Mouse (Mus musculus) lung, adult 10 weeks (tissue): ENCODE measurements around the gene Scrg1. TPM values are rescaled to one million over a fixed set of nuclear protein-coding genes. Genes with fewer than 3 reads are reported as not detected.

Source experiments
- polyA plus RNA-seq: library from polyadenylated mRNA; stranded (reverse); fragments of 350-450 nt; fragmentation: Illumina TruSeq; extraction: RNeasy Lipid Tissue Mini Kit (QIAGEN cat#74804); gene quantifications from one replicate; pipeline ENCODE4 v1.2.3, GENCODE M21; 2014; ENCODE audit warnings: low read depth, low replicate concordance; ENCODE audit not compliant: insufficient read depth

Scrg1 gene
- polyA plus RNA-seq, result 1.4 TPM

GRCm38 (mm10) chr8:57455765-57456164 is at the start of gene Scrg1:
Scrg1 (plus strand) TSS chr8:57455923.

GRCm38 (mm10) chr8:57487441-57488155 is 31.9 kb downstream of the Scrg1 start, which contains the start of gene Sap30:
Sap30 (minus strand) TSS chr8:57487860.

GRCm38 (mm10) chr8:57511316-57512118 is 55.8 kb downstream of the Scrg1 start, which contains the start of gene Hmgb2:
Hmgb2 (plus strand) TSS chr8:57511907.

Other genes starting within 250 kb of the Scrg1 start
- gene Hand2, start 134.9 kb upstream of the Scrg1 start, polyA plus RNA-seq, result 0.25 TPM
- gene Sap30, start 31.9 kb downstream of the Scrg1 start, polyA plus RNA-seq, result 9.2 TPM
- 31.2 TPM for gene Hmgb2, start 56.0 kb downstream of the Scrg1 start, polyA plus RNA-seq
- 2.9 TPM for gene Galnt7, start 197.1 kb downstream of the Scrg1 start, polyA plus RNA-seq